Mouse (Mus musculus) lung, embryonic 14.5 days (tissue): ENCODE data around the gene Strip2. TPM values are rescaled to one million over a fixed set of nuclear protein-coding genes. Genes with fewer than 3 reads are reported as not detected.

Experiments
- ATAC-seq: fragments of 200-750 bp; cut with Nextera tagmentation; 2 replicates; pipeline ENCODE4 v1.8.0; 2017; ENCODE audit warnings: mild to moderate bottlenecking, moderate TSS enrichment, moderate library complexity; ENCODE audit not compliant: insufficient read depth
- DNase-seq: peaks from one replicate; pipeline ENCODE4 v3.0.0-alpha.2; 2015
- H3K27ac ChIP-seq: fragments of 300-500 bp; sonication (generic); 2 replicates; pipeline ENCODE4 v1.5.1; 2014; ENCODE audit warnings: low read depth, mild to moderate bottlenecking, moderate library complexity
- H3K27me3 ChIP-seq: fragments of 300-500 bp; sonication (generic); 2 replicates; pipeline ENCODE4 v1.6.1; 2014; ENCODE audit warnings: low read length, control low read depth; ENCODE audit not compliant: insufficient read depth
- H3K36me3 ChIP-seq: fragments of 300-500 bp; sonication (generic); 2 replicates; pipeline ENCODE4 v1.6.1; 2014; ENCODE audit warnings: control low read depth; ENCODE audit not compliant: insufficient read depth
- H3K4me1 ChIP-seq: fragments of 300-500 bp; sonication (generic); 2 replicates; pipeline ENCODE4 v1.6.1; 2014; ENCODE audit warnings: antibody characterized with exemption, control low read depth; ENCODE audit not compliant: insufficient read depth
- H3K4me2 ChIP-seq: fragments of 300-500 bp; sonication (generic); 2 replicates; pipeline ENCODE4 v1.6.1; 2014; ENCODE audit warnings: mild to moderate bottlenecking
- H3K4me3 ChIP-seq: fragments of 300-500 bp; sonication (generic); 2 replicates; pipeline ENCODE4 v1.5.1; 2014; ENCODE audit warnings: low read depth, low read length
- H3K9ac ChIP-seq: fragments of 300-500 bp; sonication (generic); 2 replicates; pipeline ENCODE4 v1.6.1; 2014
- H3K9me3 ChIP-seq: fragments of 300-500 bp; sonication (generic); 2 replicates; pipeline ENCODE4 v1.6.1; 2016; ENCODE audit warnings: low read depth, low read length, control low read depth
- CTCF ChIP-seq: IDR thresholded peaks from 2 replicates; pipeline ENCODE4 v1.5.1; 2016; ENCODE audit warnings: antibody characterized with exemption, low read depth
- WGBS: fragments of 180-500 bp; shearing (Covaris S2); extraction: QIAGEN DNeasy Blood & Tissue Kit; methylation state at CpG from one replicate; pipeline ENCODE4 v1.1.7; 2014; 5-methylcytosine and 5-hydroxymethylcytosine counted together
- polyA plus RNA-seq: library from polyadenylated mRNA; unstranded; fragments of >200 nt; fragmentation: Nextera tagmentation; extraction: Ambion mirVana; gene quantifications from 2 replicates; pipeline ENCODE4 v1.2.1, GENCODE M21; 2014

Strip2 gene
- polyA plus RNA-seq, 1 experiment from 2014 or later = 0.33 TPM

DNA sequence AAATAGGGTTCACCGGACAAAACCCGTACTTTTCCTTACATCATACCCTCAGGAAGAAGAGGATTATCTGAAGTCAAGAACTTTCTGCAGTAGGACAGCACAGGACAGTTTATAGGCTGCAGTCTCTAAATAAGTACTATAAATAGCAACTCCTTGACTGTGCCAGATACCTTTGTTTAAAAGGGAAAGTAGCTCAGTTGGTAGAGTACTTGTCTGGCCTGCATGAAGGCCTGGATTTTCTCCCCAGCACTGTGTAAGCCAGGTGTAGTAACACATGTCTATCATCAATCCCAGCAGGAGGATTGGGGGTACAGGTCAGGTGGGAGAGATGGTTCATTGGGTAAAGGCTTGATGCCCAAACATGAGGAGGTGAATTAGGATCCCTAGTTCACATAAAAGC, 34.9 kb upstream of the Strip2 start:
- Histone ChIP-seq H3K4me2 (no peak overlapping the region), H3K9ac (no peak overlapping the region), H3K27me3 (no peaks in the 10 kb centered on the region), H3K4me3 (no peak overlapping the region), H3K9me3 (no peaks in the 10 kb centered on the region), H3K36me3 (peaks cover 9% of the 10 kb centered on the region; the same call in 1 of the 2 replicates), H3K4me1 (no peaks in the 10 kb centered on the region), H3K27ac (no peak overlapping the region; the same call in 1 of the 2 replicates)
- WGBS = 80% methylated on average over 2 of the region's 2 CpGs
- TF ChIP-seq CTCF = no peak
- DNase-seq (no peak), ATAC-seq (no peak)

DNA sequence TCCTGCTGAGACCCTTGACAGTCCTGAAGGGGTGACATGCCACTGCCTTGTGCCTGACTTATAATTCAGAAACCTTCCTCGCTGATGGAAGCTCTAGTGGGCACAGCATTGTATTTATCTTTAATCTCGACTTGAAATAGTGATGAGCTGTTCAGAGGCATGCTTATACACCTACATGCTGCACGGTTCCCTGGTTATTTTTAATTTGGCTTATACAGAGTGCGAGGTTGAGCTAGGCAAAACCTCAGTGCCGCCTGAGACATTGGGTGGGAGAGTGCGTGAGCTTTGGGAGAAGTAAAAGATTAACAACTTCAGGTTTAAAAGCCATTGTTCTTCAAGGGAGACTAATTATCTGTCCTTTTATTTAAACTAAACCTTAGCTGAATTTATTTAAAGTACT, 33.9 kb upstream of the Strip2 start:
- H3K4me3 ChIP-seq = no peak overlapping the region
- 74% methylated on average over 6 of the region's 6 CpGs for WGBS
- no peak overlapping the region for H3K9ac ChIP-seq
- ATAC-seq (no peak), DNase-seq (no peak)
- H3K4me2 ChIP-seq = no peak overlapping the region
- no peak overlapping the region for H3K27ac ChIP-seq
- no peaks in the 10 kb centered on the region for H3K4me1 ChIP-seq
- no peaks in the 10 kb centered on the region for H3K27me3 ChIP-seq
- H3K36me3 ChIP-seq = peaks cover 9% of the 10 kb centered on the region; the same call in 1 of the 2 replicates
- H3K9me3 ChIP-seq = no peaks in the 10 kb centered on the region
- TF ChIP-seq CTCF = no peak

DNA sequence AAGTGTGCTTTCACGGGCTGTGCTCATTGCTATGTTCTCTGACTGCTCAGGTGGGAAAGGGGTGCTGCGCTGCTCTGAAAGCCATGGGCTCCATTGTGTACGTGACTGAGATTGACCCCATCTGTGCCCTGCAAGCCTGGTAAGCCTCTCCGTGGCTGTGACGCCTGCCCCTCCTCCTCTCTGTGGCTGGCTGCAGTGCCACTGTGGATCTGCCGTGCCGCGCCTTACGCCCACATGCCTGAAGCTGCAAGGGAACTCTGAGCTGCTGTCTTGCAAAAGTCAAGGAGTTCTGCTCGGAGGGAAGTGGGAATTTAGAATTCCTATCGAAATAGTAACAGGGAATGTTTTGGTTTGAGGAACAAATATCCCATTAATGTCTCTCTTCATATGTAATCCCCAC, 25.7 kb upstream of the Strip2 start:
- no peak overlapping the region for H3K4me2 ChIP-seq
- peak; percentile 4 for DNase-seq
- no peaks in the 10 kb centered on the region for H3K9me3 ChIP-seq
- H3K4me1 ChIP-seq = no peaks in the 10 kb centered on the region
- H3K9ac ChIP-seq = no peak overlapping the region
- H3K36me3 ChIP-seq = peaks cover 3% of the 10 kb centered on the region; the same call in 1 of the 2 replicates
- no peak for ATAC-seq
- no peak overlapping the region for H3K27ac ChIP-seq
- 55% methylated on average over 11 of the region's 11 CpGs for WGBS
- no peaks in the 10 kb centered on the region for H3K27me3 ChIP-seq
- TF ChIP-seq CTCF = no peak
- no peak overlapping the region for H3K4me3 ChIP-seq

DNA sequence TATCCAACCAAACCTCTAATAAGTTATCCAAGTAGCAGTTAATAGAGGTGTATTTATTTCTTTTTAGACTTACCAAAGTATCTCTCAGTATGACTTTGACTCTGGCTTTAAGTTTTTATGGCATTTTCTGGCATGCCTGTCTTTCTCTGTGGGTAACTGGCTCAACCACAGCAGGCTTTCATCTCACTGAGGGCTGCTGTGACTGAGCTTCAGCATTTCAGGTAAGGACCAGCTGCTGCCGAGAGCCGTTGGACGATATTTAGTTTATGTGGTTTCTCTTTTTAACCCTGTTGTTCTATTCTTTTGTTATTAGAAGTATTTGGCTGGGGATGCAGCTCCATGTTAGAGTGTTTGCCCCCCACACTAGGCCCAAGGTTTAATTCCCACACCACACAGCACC, 19.8 kb upstream of the Strip2 start:
- 95% methylated on average over 3 of the region's 3 CpGs for WGBS
- H3K27ac ChIP-seq = no peak overlapping the region
- H3K4me2 ChIP-seq = no peak overlapping the region
- DNase-seq = no peak
- no peaks in the 10 kb centered on the region for H3K27me3 ChIP-seq
- ATAC-seq = no peak
- H3K9me3 ChIP-seq = no peaks in the 10 kb centered on the region
- H3K4me3 ChIP-seq = no peak overlapping the region
- 0 out of 2 replicates have a peak, but pooled peaks cover 4% of the 10 kb centered on the region for H3K36me3 ChIP-seq
- TF ChIP-seq CTCF = no peak
- H3K9ac ChIP-seq = no peak overlapping the region
- H3K4me1 ChIP-seq = no peaks in the 10 kb centered on the region

DNA sequence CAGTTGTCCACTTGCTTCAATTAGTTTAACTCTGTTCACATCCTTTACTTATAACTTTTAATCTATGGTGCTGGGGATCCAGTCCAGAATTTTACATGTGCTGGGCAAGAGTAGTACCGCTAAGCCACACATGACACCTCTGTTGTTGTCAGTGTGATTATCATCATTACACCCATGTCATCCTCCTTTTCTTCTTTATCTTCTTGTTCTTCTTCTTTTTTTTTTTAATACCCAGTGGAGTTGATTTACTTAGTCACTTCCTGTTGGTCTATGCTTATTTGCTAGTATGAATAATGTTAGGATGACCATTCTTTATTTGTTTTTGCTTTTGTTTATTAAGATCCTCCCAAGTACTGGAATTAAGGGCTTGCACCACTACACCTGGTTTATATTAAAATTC, 15.4 kb upstream of the Strip2 start:
- H3K36me3 ChIP-seq = 0 out of 2 replicates have a peak, but pooled peaks cover under 1% of the 10 kb centered on the region
- no peak for TF ChIP-seq CTCF
- no peaks in the 10 kb centered on the region for H3K4me1 ChIP-seq
- H3K4me3 ChIP-seq = no peak overlapping the region
- no peaks in the 10 kb centered on the region for H3K9me3 ChIP-seq
- no peaks in the 10 kb centered on the region for H3K27me3 ChIP-seq
- H3K27ac ChIP-seq = no peak overlapping the region
- DNase-seq (no peak), ATAC-seq (no peak)
- 90% methylated on average over 1 of the region's 1 CpGs for WGBS
- no peak overlapping the region for H3K9ac ChIP-seq
- no peak overlapping the region for H3K4me2 ChIP-seq

DNA sequence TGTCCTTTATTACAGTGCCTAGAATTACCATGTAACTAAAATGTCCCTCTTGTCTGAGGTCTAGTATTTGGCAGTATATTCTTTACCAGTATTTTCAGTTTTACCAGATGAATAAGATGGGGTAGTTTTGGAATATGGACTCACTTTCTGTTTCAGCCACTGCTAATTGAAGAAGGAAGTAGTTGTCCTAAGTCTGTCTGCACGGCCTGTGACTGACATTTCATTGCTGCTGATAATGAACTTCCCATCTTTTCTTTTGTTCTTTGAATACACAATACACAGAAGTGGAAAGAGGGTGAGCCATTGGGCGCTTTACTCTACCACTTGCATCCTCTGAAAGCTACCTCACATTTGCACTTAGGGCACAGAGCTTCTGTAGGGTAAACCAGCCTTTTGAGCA, 14.6 kb upstream of the Strip2 start:
- no peak for TF ChIP-seq CTCF
- Histone ChIP-seq H3K4me2 (no peak overlapping the region), H3K27ac (no peak overlapping the region), H3K36me3 (no peaks in the 10 kb centered on the region), H3K9me3 (no peaks in the 10 kb centered on the region), H3K27me3 (no peaks in the 10 kb centered on the region), H3K4me1 (no peaks in the 10 kb centered on the region), H3K9ac (no peak overlapping the region), H3K4me3 (no peak overlapping the region)
- DNase-seq (no peak), ATAC-seq (no peak)
- WGBS = 66% methylated on average over 2 of the region's 2 CpGs

DNA sequence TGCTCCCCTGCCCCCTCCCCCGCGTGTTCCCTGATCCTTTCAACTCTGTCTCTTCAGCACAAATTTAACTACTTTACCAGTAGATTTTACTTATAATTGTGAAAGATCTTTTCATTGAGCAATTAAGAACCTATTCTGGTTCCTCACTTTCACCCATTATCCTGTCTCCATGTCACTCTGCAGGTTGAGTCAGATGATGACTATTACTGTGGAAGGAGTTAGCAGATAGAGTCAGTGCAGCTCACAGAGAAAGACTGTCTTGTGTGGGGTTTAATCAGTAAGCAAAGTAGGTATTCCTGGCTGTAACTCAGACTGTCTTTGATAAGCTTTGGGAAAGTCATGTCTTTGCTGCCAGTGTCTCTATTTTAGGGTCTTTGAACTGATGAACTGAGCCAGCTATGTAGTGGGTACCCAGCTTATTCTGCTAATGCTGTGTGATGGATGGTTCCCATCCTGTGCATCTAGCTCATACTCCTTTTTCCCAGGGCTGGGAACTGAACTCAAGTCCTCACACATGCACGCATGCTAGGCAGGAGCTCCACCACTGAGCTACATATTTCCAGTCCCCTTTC, 13.4 kb upstream of the Strip2 start:
- DNase-seq = no peak
- no peaks in the 10 kb centered on the region for H3K36me3 ChIP-seq
- H3K27me3 ChIP-seq = no peaks in the 10 kb centered on the region
- H3K4me3 ChIP-seq = no peak overlapping the region
- no peaks in the 10 kb centered on the region for H3K9me3 ChIP-seq
- no peak for TF ChIP-seq CTCF
- no peak overlapping the region for H3K9ac ChIP-seq
- no peak overlapping the region for H3K27ac ChIP-seq
- ATAC-seq = no peak
- no peaks in the 10 kb centered on the region for H3K4me1 ChIP-seq
- H3K4me2 ChIP-seq = no peak overlapping the region
- 87% methylated on average over 3 of the region's 3 CpGs for WGBS

DNA sequence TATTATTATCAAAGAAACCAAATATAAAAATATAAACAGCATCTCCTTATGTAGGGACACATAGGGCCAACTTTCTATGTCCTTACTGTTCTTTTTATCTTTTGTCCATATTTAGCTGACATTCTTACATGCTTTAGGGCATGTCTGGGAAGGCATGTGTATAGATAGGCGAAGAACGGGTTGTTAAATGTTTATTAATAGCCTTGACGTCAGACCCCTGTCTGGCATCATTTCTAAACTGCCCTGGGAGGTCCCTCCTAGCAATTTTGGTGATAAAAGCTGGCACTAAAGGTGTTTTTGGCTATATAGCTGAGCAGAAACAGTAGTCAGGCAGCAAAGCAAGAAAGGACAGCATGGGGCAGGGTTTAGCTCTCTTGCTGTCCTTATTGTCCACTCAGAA, 12.5 kb upstream of the Strip2 start:
- no peaks in the 10 kb centered on the region for H3K9me3 ChIP-seq
- no peak overlapping the region for H3K4me2 ChIP-seq
- ATAC-seq (no peak), DNase-seq (no peak)
- no peaks in the 10 kb centered on the region for H3K4me1 ChIP-seq
- 59% methylated on average over 3 of the region's 3 CpGs for WGBS
- H3K4me3 ChIP-seq = no peak overlapping the region
- no peak overlapping the region for H3K27ac ChIP-seq
- no peak for TF ChIP-seq CTCF
- H3K36me3 ChIP-seq = peaks cover 4% of the 10 kb centered on the region; the same call in 1 of the 2 replicates
- no peak overlapping the region for H3K9ac ChIP-seq
- H3K27me3 ChIP-seq = no peaks in the 10 kb centered on the region
